Mouse (Mus musculus) heart, embryonic 11.5 days (tissue): Measurements from ENCODE around the gene Cep170b. TPM values are rescaled to one million over a fixed set of nuclear protein-coding genes. Genes with fewer than 3 reads are reported as not detected.
A peak's percentile ranks its signal among the peaks of the same experiment; 100 is the strongest.

Experiments used
- ATAC-seq: fragments of 200-750 bp; cut with Nextera tagmentation; replicated peaks from 2 replicates; pipeline ENCODE4 v1.8.0; 2017; ENCODE audit warnings: moderate library complexity; ENCODE audit not compliant: insufficient number of reproducible peaks, low FRiP score, low TSS enrichment
- H3K27ac ChIP-seq: fragments of 300-500 bp; sonication (generic); 2 replicates; pipeline ENCODE4 v1.5.1; 2014; ENCODE audit warnings: mild to moderate bottlenecking, low read depth, low read length
- H3K27me3 ChIP-seq: fragments of 300-500 bp; sonication (generic); 2 replicates; pipeline ENCODE4 v1.6.1; 2014; ENCODE audit warnings: mild to moderate bottlenecking, low read length, mixed read lengths; ENCODE audit not compliant: control insufficient read depth, insufficient read depth
- H3K36me3 ChIP-seq: fragments of 300-500 bp; sonication (generic); 2 replicates; pipeline ENCODE4 v1.6.1; 2014; ENCODE audit warnings: mild to moderate bottlenecking, low read length, moderate library complexity, mixed read lengths; ENCODE audit not compliant: control insufficient read depth, insufficient read depth
- H3K4me1 ChIP-seq: fragments of 300-500 bp; sonication (generic); 2 replicates; pipeline ENCODE4 v1.6.1; 2014; ENCODE audit warnings: low read length; ENCODE audit not compliant: control insufficient read depth, insufficient read depth
- H3K4me2 ChIP-seq: fragments of 300-500 bp; sonication (generic); 2 replicates; pipeline ENCODE4 v1.6.1; 2014; ENCODE audit warnings: mild to moderate bottlenecking, moderate library complexity
- H3K4me3 ChIP-seq: fragments of 300-500 bp; sonication (generic); 2 replicates; pipeline ENCODE4 v1.5.1; 2014; ENCODE audit warnings: low read depth, low read length
- H3K9ac ChIP-seq: fragments of 300-500 bp; sonication (generic); 2 replicates; pipeline ENCODE4 v1.6.1; 2014; ENCODE audit warnings: mild to moderate bottlenecking, low read depth, low read length, moderate library complexity
- H3K9me3 ChIP-seq: fragments of 300-500 bp; sonication (generic); replicated peaks from 2 replicates; pipeline ENCODE4 v1.6.1; 2016; ENCODE audit warnings: low read length; ENCODE audit not compliant: control insufficient read depth
- WGBS: fragments of 180-500 bp; shearing (Covaris S2); extraction: QIAGEN DNeasy Blood & Tissue Kit; methylation state at CpG from one replicate; pipeline ENCODE4 v1.1.7; 2014; ENCODE audit not compliant: insufficient replicate concordance; 5-methylcytosine and 5-hydroxymethylcytosine counted together
- polyA plus RNA-seq: library from polyadenylated mRNA; unstranded; fragments of >200 nt; fragmentation: Nextera tagmentation; extraction: Ambion mirVana; gene quantifications from 2 replicates; pipeline ENCODE4 v1.2.1, GENCODE M21; 2014

Gene Cep170b
- polyA plus RNA-seq, 1 experiment from 2014 or later: 3.1 TPM

DNA sequence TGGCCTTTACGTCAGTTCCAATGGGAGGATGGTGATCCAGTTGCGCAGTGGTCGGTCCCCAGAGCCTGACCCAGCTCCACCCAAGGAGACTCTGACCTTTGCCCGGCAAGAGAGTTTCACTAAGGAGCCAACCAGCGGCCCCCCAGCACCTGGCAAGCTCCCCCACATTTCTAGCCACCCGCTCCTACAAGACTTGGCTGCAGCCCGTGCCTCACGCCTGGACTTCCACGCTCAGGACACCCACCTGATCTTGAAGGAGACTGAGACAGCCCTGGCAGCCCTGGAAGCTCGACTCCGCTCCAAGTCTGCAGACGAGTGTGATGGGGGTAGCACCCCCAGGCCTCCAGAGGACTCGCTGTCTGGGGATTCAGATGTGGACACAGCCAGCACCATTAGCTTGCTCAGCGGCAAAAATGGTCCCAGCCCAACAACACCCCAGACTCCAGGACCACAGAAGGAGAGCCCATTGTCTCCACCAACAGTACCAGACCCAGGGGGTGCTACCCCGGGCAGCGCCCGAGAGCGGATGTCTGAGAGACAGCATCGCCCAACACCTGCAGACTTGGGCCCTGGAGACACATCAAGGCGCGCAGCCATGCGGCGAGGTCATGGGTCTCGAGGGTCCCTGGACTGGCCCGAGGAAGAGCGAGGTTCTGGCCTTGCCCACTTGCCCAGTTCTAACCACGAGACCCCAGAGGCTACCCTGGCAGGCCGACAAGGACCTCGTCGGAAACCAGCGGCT is 18.2 kb downstream of the Cep170b start:
- Histone ChIP-seq H3K4me3 (no peak overlapping the region), H3K27me3 (0 out of 2 replicates have a peak, but pooled peaks cover 2% of the 10 kb centered on the region), H3K27ac (no peak overlapping the region), H3K36me3 (no peaks in the 10 kb centered on the region; the same call in 1 of the 2 replicates), H3K4me2 (no peak overlapping the region), H3K4me1 (0 out of 2 replicates have a peak, but pooled peaks cover 9% of the 10 kb centered on the region), H3K9me3 (no peaks in the 10 kb centered on the region), H3K9ac (no peak overlapping the region)
- WGBS: 85% methylated on average over 31 of the region's 31 CpGs
- no peak for ATAC-seq

DNA sequence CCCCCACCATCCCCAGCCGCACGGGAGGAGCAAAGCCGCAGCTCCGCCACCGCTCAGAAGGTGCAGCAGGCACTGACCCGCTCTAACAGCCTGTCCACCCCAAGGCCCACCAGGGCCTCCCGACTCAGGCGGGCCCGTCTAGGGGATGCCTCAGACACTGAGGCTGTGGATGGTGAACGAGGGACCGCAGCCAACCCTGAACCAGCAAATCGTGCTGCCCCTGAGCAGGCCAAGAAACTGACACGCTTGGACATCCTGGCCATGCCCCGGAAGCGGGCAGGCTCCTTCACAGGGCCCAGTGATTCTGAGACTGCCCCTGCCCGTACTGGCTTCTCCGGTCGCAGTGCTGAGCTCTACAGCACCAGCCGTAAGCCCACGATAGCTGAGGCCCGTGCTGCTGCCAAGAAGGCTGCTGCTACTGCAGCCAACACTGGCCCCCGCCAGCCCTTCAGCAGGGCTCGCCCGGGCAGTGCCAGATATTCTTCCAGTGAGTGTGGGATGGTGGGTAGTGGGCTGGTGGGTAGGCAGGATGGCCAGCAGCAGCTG is 18.8 kb downstream of the Cep170b start:
- H3K27me3 ChIP-seq: 0 out of 2 replicates have a peak, but pooled peaks cover 2% of the 10 kb centered on the region
- H3K36me3 ChIP-seq: no peaks in the 10 kb centered on the region; the same call in 1 of the 2 replicates
- no peak for ATAC-seq
- no peak overlapping the region for H3K4me2 ChIP-seq
- no peak overlapping the region for H3K9ac ChIP-seq
- no peak overlapping the region for H3K4me3 ChIP-seq
- no peaks in the 10 kb centered on the region for H3K9me3 ChIP-seq
- no peak overlapping the region for H3K27ac ChIP-seq
- 89% methylated on average over 24 of the region's 24 CpGs for WGBS
- 0 out of 2 replicates have a peak, but pooled peaks cover 9% of the 10 kb centered on the region for H3K4me1 ChIP-seq

GRCm38 (mm10) chr12:112742768-112743167 is 22.5 kb downstream of the Cep170b start:
- 0 out of 2 replicates have a peak overlapping the region, but pooled peaks have one; percentile 23 for H3K4me2 ChIP-seq
- no peaks in the 10 kb centered on the region for H3K9me3 ChIP-seq
- no peaks in the 10 kb centered on the region for H3K36me3 ChIP-seq
- 49% methylated on average over 6 of the region's 6 CpGs for WGBS
- H3K27me3 ChIP-seq: no peaks in the 10 kb centered on the region
- no peak overlapping the region for H3K4me3 ChIP-seq
- 0 out of 2 replicates have a peak overlapping the region, but pooled peaks have one; percentile 50 for H3K9ac ChIP-seq
- H3K27ac ChIP-seq: no peak overlapping the region
- 0 out of 2 replicates have a peak, but pooled peaks have one; percentile 1 for ATAC-seq
- peaks cover 15% of the 10 kb centered on the region for H3K4me1 ChIP-seq

- H3K4me2 ChIP-seq: 0 out of 2 replicates have a peak overlapping the region, but pooled peaks have one; percentile 23
Measured at GRCm38 (mm10) chr12:112743168-112743975, 23.1 kb downstream of the Cep170b start.

DNA sequence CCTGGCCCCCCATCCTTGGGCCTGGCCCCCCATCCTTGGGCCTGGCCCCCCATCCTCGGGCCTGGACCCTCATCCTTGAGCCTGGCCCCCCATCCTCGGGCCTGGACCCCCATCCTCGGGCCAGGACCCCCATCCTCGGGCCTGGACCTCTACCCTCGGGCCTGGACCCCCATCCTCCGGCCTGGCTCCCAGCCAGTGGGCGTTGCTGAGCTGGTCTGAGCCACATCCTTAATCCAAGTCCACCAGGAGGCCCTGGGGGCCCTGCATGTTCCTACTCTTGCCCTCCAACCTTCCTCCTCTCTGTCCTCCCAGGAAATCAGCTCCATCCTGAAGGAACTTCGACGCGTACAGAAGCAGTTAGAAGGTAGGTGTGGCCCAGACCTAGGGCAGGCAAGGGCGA is 24.0 kb downstream of the Cep170b start:
- H3K9ac ChIP-seq: no peak overlapping the region
- H3K4me1 ChIP-seq: peaks cover 15% of the 10 kb centered on the region
- H3K36me3 ChIP-seq: no peaks in the 10 kb centered on the region
- no peak overlapping the region for H3K4me3 ChIP-seq
- H3K9me3 ChIP-seq: no peaks in the 10 kb centered on the region
- no peak overlapping the region for H3K4me2 ChIP-seq
- H3K27ac ChIP-seq: no peak overlapping the region
- H3K27me3 ChIP-seq: no peaks in the 10 kb centered on the region
- 77% methylated on average over 11 of the region's 11 CpGs for WGBS
- no peak for ATAC-seq

More at GRCm38 (mm10) chr12:112743168-112743975, 23.1 kb downstream of the Cep170b start:
- no peak overlapping the region for H3K4me3 ChIP-seq
- no peaks in the 10 kb centered on the region for H3K9me3 ChIP-seq
- peak; percentile 64; the same call in 1 of the 2 replicates for ATAC-seq
- peaks cover 15% of the 10 kb centered on the region for H3K4me1 ChIP-seq
- 0 out of 2 replicates have a peak overlapping the region, but pooled peaks have one; percentile 50 for H3K9ac ChIP-seq
- WGBS: 51% methylated on average over 25 of the region's 25 CpGs
- H3K27ac ChIP-seq: no peak overlapping the region
- no peaks in the 10 kb centered on the region for H3K36me3 ChIP-seq
- H3K27me3 ChIP-seq: no peaks in the 10 kb centered on the region

GRCm38 (mm10) chr12:112744891-112745580 is 24.8 kb downstream of the Cep170b start:
- H3K36me3 ChIP-seq: no peaks in the 10 kb centered on the region
- H3K4me1 ChIP-seq: peaks cover 15% of the 10 kb centered on the region
- 0 out of 2 replicates have a peak, but pooled peaks have one; percentile 8 for ATAC-seq
- WGBS: 81% methylated on average over 10 of the region's 10 CpGs
- H3K4me3 ChIP-seq: no peak overlapping the region
- 0 out of 2 replicates have a peak overlapping the region, but pooled peaks have one; percentile 2 for H3K9ac ChIP-seq
- no peak overlapping the region for H3K4me2 ChIP-seq
- H3K27me3 ChIP-seq: no peaks in the 10 kb centered on the region
- H3K9me3 ChIP-seq: no peaks in the 10 kb centered on the region
- no peak overlapping the region for H3K27ac ChIP-seq

DNA sequence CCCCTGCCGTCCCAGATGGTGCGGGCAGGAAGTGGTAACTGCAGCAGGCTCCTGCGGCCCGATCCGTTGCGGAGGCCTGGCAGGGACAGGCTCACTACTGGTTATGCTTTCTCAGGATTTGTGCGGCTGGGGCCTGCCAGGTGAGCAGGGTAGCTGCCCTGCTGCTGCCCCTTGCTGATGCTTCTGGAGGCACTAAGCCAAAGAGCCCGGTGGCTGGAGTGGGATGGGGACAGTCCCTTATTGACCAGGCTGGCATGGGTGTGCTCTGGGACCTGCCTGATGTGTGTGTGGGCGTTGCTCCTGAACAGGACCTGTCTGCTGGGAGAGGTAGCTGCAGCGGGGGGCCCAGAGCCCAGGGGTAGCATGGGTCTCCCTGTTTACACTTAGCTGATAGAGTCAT is 25.5 kb downstream of the Cep170b start:
- H3K4me3 ChIP-seq: no peak overlapping the region
- no peak for ATAC-seq
- H3K4me1 ChIP-seq: peaks cover 15% of the 10 kb centered on the region
- 88% methylated on average over 10 of the region's 10 CpGs for WGBS
- H3K9me3 ChIP-seq: no peaks in the 10 kb centered on the region
- no peak overlapping the region for H3K27ac ChIP-seq
- H3K9ac ChIP-seq: no peak overlapping the region
- H3K27me3 ChIP-seq: no peaks in the 10 kb centered on the region
- no peak overlapping the region for H3K4me2 ChIP-seq
- no peaks in the 10 kb centered on the region for H3K36me3 ChIP-seq

DNA sequence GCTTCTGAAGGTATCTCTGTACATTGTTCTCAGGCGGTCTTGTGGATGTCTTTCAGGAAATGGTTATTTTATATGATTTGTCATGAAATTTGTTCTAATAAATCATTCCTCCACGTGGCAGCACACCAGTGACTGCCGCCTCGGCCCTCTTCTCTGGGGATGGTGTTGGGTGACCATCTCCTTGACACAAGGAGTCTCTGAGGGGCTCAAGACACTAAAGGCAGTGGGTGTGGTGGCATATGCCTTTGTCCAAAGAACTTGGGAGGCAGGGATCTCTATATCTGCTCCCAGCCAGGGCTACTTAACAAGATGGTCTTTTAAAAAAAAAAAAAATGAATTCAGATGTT is 26.2 kb downstream of the Cep170b start:
- no peak for ATAC-seq
- no peak overlapping the region for H3K4me2 ChIP-seq
- H3K27me3 ChIP-seq: no peaks in the 10 kb centered on the region
- H3K9ac ChIP-seq: no peak overlapping the region
- no peak overlapping the region for H3K4me3 ChIP-seq
- no peaks in the 10 kb centered on the region for H3K36me3 ChIP-seq
- H3K27ac ChIP-seq: no peak overlapping the region
- WGBS: 79% methylated on average over 4 of the region's 4 CpGs
- peaks cover 15% of the 10 kb centered on the region for H3K4me1 ChIP-seq
- no peaks in the 10 kb centered on the region for H3K9me3 ChIP-seq
